ENCODE assay signal across 8 mouse cellular contexts in genomic region chr7:43873237-43873636, GRCm38 (mm10). TPM values are rescaled to one million over a fixed set of nuclear protein-coding genes. Genes with fewer than 3 reads are reported as not detected.
DNase-seq lines count a peak whose midpoint lies in the region; ATAC-seq and TF ChIP-seq lines count a peak whose summit lies in the region.

No protein-coding gene starts in this region.

- peak; percentile 62 for ATAC-seq in common myeloid progenitor, adult 5-6 weeks (replicated peaks; ENCODE audit: low read depth, poor library complexity, severe bottlenecking)
- peak; percentile 43; the same call in 1 of the 2 replicates for ATAC-seq in kidney, postnatal 0 days (replicated peaks; ENCODE audit: low FRiP score, low read depth)
- no peak for ATAC-seq in liver, embryonic 11.5 days (replicated peaks; ENCODE audit: low FRiP score)
- ATAC-seq in neural tube, embryonic 15.5 days (ENCODE audit: low FRiP score): peak; percentile 65

- H3K4me2 ChIP-seq in kidney, postnatal 0 days (ENCODE audit: low read length): no peak overlapping the region
- no peak overlapping the region for H3K4me2 ChIP-seq in liver, embryonic 11.5 days
- no peak overlapping the region for H3K4me2 ChIP-seq in neural tube, embryonic 15.5 days

- no peak overlapping the region for H3K4me3 ChIP-seq in kidney, postnatal 0 days (replicated peaks; ENCODE audit: low read depth, low read length)
- no peak overlapping the region for H3K4me3 ChIP-seq in liver, embryonic 11.5 days (ENCODE audit: low read depth, low read length)
- H3K4me3 ChIP-seq in neural tube, embryonic 15.5 days (replicated peaks): no peak overlapping the region

- peak; percentile 87 for TF ChIP-seq CTCF in kidney, postnatal 0 days (IDR thresholded peaks at IDR 0.05; ENCODE audit: low read depth)

- H3K9me3 ChIP-seq in kidney, postnatal 0 days (replicated peaks; ENCODE audit: low read length): no peaks in the 10 kb centered on the region
- no peaks in the 10 kb centered on the region for H3K9me3 ChIP-seq in liver, embryonic 11.5 days (ENCODE audit: control insufficient read depth, low read length)
- H3K9me3 ChIP-seq in neural tube, embryonic 15.5 days (replicated peaks): no peaks in the 10 kb centered on the region

- DNase-seq in 416B (ENCODE audit: low read depth) (peak; percentile 31), R1 (ENCODE audit: low read depth, low spot score) (peak; percentile 82)
- DNase-seq in gastrocnemius, postnatal 4 days (ENCODE audit: low spot score in 2 of 2): peak; percentile 52 to 70
- peak; percentile 68 for DNase-seq in kidney, postnatal 0 days (ENCODE audit: low spot score)
- peak; percentile 57 for DNase-seq in liver, embryonic 11.5 days (ENCODE audit: low spot score)
- DNase-seq in urinary bladder, postnatal 10 days (ENCODE audit: low spot score): peak; percentile 29

- H3K27me3 ChIP-seq in kidney, postnatal 0 days (ENCODE audit: insufficient read depth, low read length): no peaks in the 10 kb centered on the region
- 0 out of 2 replicates have a peak, but pooled peaks cover 4% of the 10 kb centered on the region for H3K27me3 ChIP-seq in liver, embryonic 11.5 days (replicated peaks; ENCODE audit: control insufficient read depth, insufficient read depth, low read length)
- H3K27me3 ChIP-seq in neural tube, embryonic 15.5 days (replicated peaks): no peaks in the 10 kb centered on the region

- no peaks in the 10 kb centered on the region for H3K36me3 ChIP-seq in kidney, postnatal 0 days (ENCODE audit: insufficient read depth, low read length)
- no peaks in the 10 kb centered on the region for H3K36me3 ChIP-seq in liver, embryonic 11.5 days (ENCODE audit: control insufficient read depth, insufficient read depth, low read length)
- H3K36me3 ChIP-seq in neural tube, embryonic 15.5 days: no peaks in the 10 kb centered on the region

- H3K4me1 ChIP-seq in kidney, postnatal 0 days (replicated peaks; ENCODE audit: insufficient read depth, low read length): no peaks in the 10 kb centered on the region
- H3K4me1 ChIP-seq in liver, embryonic 11.5 days (replicated peaks; ENCODE audit: control insufficient read depth, insufficient read depth, low read length): no peaks in the 10 kb centered on the region
- peaks cover 9% of the 10 kb centered on the region; the same call in 1 of the 2 replicates for H3K4me1 ChIP-seq in neural tube, embryonic 15.5 days

- no peak overlapping the region for H3K27ac ChIP-seq in kidney, postnatal 0 days
- H3K27ac ChIP-seq in liver, embryonic 11.5 days (ENCODE audit: low read depth, low read length): no peak overlapping the region
- H3K27ac ChIP-seq in neural tube, embryonic 15.5 days (replicated peaks): no peak overlapping the region

- H3K9ac ChIP-seq in kidney, postnatal 0 days (ENCODE audit: low read depth, low read length): no peak overlapping the region
- H3K9ac ChIP-seq in liver, embryonic 11.5 days (ENCODE audit: low read depth, low read length): no peak overlapping the region
- H3K9ac ChIP-seq in neural tube, embryonic 15.5 days (replicated peaks): no peak overlapping the region

- 7% methylated on average over 10 of the region's 10 CpGs for WGBS in kidney, postnatal 0 days
- 8% methylated on average over 10 of the region's 10 CpGs for WGBS in liver, embryonic 11.5 days
- 5% methylated on average over 10 of the region's 10 CpGs for WGBS in neural tube, embryonic 15.5 days

RNA-seq across cellular contexts. Expression of gene Klk4, which starts 7.7 kb away (rescaled TPM):
- total RNA-seq in common myeloid progenitor, adult 5-6 weeks (2017): not detected in 2 replicates
- under 1 TPM in 1 of 2 experiments, not detected in 1; 0.21 TPM for total RNA-seq in gastrocnemius, postnatal 4 days (2021)
- polyA plus RNA-seq in kidney, postnatal 0 days (2015; fragmentation: Nextera tagmentation; extraction: Ambion mirVana): not detected in 2 replicates
- 0.18 TPM in 1 of 2 replicates, not detected in the other for polyA plus RNA-seq in liver, embryonic 11.5 days (2014; fragmentation: Nextera tagmentation; extraction: Ambion mirVana)
- polyA plus RNA-seq in neural tube, embryonic 15.5 days (2015; fragmentation: Nextera tagmentation; extraction: Ambion mirVana): 0.28 TPM in 1 of 2 replicates, not detected in the other

RNA-seq across cellular contexts. Expression of gene Klk5, which starts 31.5 kb away (rescaled TPM):
- total RNA-seq in common myeloid progenitor, adult 5-6 weeks (2017): not detected in 2 replicates
- total RNA-seq in gastrocnemius, postnatal 4 days (2021): not detected
- not detected in 2 replicates for polyA plus RNA-seq in kidney, postnatal 0 days (2015; fragmentation: Nextera tagmentation; extraction: Ambion mirVana)
- not detected in 2 replicates for polyA plus RNA-seq in liver, embryonic 11.5 days (2014; fragmentation: Nextera tagmentation; extraction: Ambion mirVana)
- polyA plus RNA-seq in neural tube, embryonic 15.5 days (2015; fragmentation: Nextera tagmentation; extraction: Ambion mirVana): not detected in 2 replicates

RNA-seq across cellular contexts. Expression of gene Klk6, which starts 48.9 kb away (rescaled TPM):
- total RNA-seq in common myeloid progenitor, adult 5-6 weeks (2017): not detected in 2 replicates
- not detected for total RNA-seq in gastrocnemius, postnatal 4 days (2021)
- not detected in 2 replicates for polyA plus RNA-seq in kidney, postnatal 0 days (2015; fragmentation: Nextera tagmentation; extraction: Ambion mirVana)
- polyA plus RNA-seq in liver, embryonic 11.5 days (2014; fragmentation: Nextera tagmentation; extraction: Ambion mirVana): not detected in 2 replicates
- not detected in 2 replicates for polyA plus RNA-seq in neural tube, embryonic 15.5 days (2015; fragmentation: Nextera tagmentation; extraction: Ambion mirVana)

Comparison
In these comparisons a context has a peak if more than half of its experiments do, and no peak if none do; other contexts are left out.
1. DNase-seq: peak in every context shown above with its lines; median percentile 82 in R1; 68 in kidney, postnatal 0 days; 61 in gastrocnemius, postnatal 4 days; 57 in liver, embryonic 11.5 days; 31 in 416B; 29 in urinary bladder, postnatal 10 days.